Mouse (Mus musculus) embryonic facial prominence, embryonic 15.5 days (tissue): ENCODE results near the gene Prnd. TPM values are rescaled to one million over a fixed set of nuclear protein-coding genes. Genes with fewer than 3 reads are reported as not detected.

Source experiments
- ATAC-seq: fragments of 200-750 bp; cut with Nextera tagmentation; 2 replicates; pipeline ENCODE4 v1.8.0; 2017; ENCODE audit warnings: low read depth, moderate TSS enrichment; ENCODE audit not compliant: insufficient number of reproducible peaks, low FRiP score, low TSS enrichment
- H3K27ac ChIP-seq: fragments of 300-500 bp; sonication (generic); replicated peaks from 2 replicates; pipeline ENCODE4 v1.5.1; 2015; ENCODE audit warnings: mild to moderate bottlenecking, inconsistent platforms
- H3K27me3 ChIP-seq: fragments of 300-500 bp; sonication (generic); 2 replicates; pipeline ENCODE4 v1.6.1; 2015; ENCODE audit warnings: inconsistent platforms
- H3K36me3 ChIP-seq: fragments of 300-500 bp; sonication (generic); 2 replicates; pipeline ENCODE4 v1.6.1; 2015; ENCODE audit warnings: mild to moderate bottlenecking, inconsistent platforms
- H3K4me1 ChIP-seq: fragments of 300-500 bp; sonication (generic); 2 replicates; pipeline ENCODE4 v1.6.1; 2015; ENCODE audit warnings: inconsistent platforms
- H3K4me2 ChIP-seq: fragments of 300-500 bp; sonication (generic); replicated peaks from 2 replicates; pipeline ENCODE4 v1.6.1; 2015; ENCODE audit warnings: mild to moderate bottlenecking, inconsistent platforms
- H3K4me3 ChIP-seq: fragments of 300-500 bp; sonication (generic); replicated peaks from 2 replicates; pipeline ENCODE4 v1.5.1; 2015; ENCODE audit warnings: mild to moderate bottlenecking, inconsistent platforms
- H3K9ac ChIP-seq: fragments of 300-500 bp; sonication (generic); 2 replicates; pipeline ENCODE4 v1.6.1; 2015; ENCODE audit warnings: inconsistent platforms
- H3K9me3 ChIP-seq: fragments of 300-500 bp; sonication (generic); replicated peaks from 2 replicates; pipeline ENCODE4 v1.6.1; 2016; ENCODE audit warnings: inconsistent platforms
- WGBS: fragments of 180-500 bp; shearing (Covaris S2); methylation state at CpG from one replicate; pipeline ENCODE4 v1.1.7; 2015; 5-methylcytosine and 5-hydroxymethylcytosine counted together
- polyA plus RNA-seq: library from polyadenylated mRNA; unstranded; fragments of >200 nt; fragmentation: Nextera tagmentation; extraction: Ambion mirVana; gene quantifications from 2 replicates; pipeline ENCODE4 v1.2.1, GENCODE M21; 2015

Prnd gene
- polyA plus RNA-seq, 1 experiment from 2014 or later, result 48.0 TPM

GRCm38 (mm10) chr2:131941501-131941900, 9.2 kb upstream of the Prnd start:
- no peak overlapping the region for H3K9ac ChIP-seq
- no peaks in the 10 kb centered on the region for H3K9me3 ChIP-seq
- no peaks in the 10 kb centered on the region for H3K27me3 ChIP-seq
- H3K4me3 ChIP-seq, result no peak overlapping the region
- ATAC-seq, result no peak
- 80% methylated on average over 6 of the region's 6 CpGs for WGBS
- H3K4me2 ChIP-seq, result no peak overlapping the region
- H3K27ac ChIP-seq, result no peak overlapping the region
- no peaks in the 10 kb centered on the region for H3K4me1 ChIP-seq
- H3K36me3 ChIP-seq, result peaks cover 13% of the 10 kb centered on the region

- ATAC-seq, result no peak
- Histone ChIP-seq H3K9ac (no peak overlapping the region), H3K4me3 (no peak overlapping the region), H3K27me3 (no peaks in the 10 kb centered on the region), H3K4me2 (no peak overlapping the region), H3K9me3 (no peaks in the 10 kb centered on the region), H3K27ac (no peak overlapping the region), H3K36me3 (no peaks in the 10 kb centered on the region), H3K4me1 (0 out of 2 replicates have a peak, but pooled peaks cover 5% of the 10 kb centered on the region)
- 37% methylated on average over 1 of the region's 1 CpGs for WGBS
Observed at GRCm38 (mm10) chr2:131944370-131944769, 6.3 kb upstream of the Prnd start.

GRCm38 (mm10) chr2:131945225-131945624, 5.4 kb upstream of the Prnd start:
- Histone ChIP-seq H3K4me1 (peaks cover 8% of the 10 kb centered on the region; the same call in 1 of the 2 replicates), H3K36me3 (no peaks in the 10 kb centered on the region), H3K9ac (no peak overlapping the region), H3K9me3 (no peaks in the 10 kb centered on the region), H3K27ac (no peak overlapping the region), H3K4me2 (no peak overlapping the region), H3K4me3 (no peak overlapping the region), H3K27me3 (no peaks in the 10 kb centered on the region)
- ATAC-seq, result no peak
- WGBS, result 76% methylated on average over 8 of the region's 8 CpGs

- no peak overlapping the region for H3K9ac ChIP-seq
- no peak overlapping the region for H3K4me3 ChIP-seq
- 76% methylated on average over 6 of the region's 6 CpGs for WGBS
- peaks cover 14% of the 10 kb centered on the region for H3K4me1 ChIP-seq
- no peak overlapping the region for H3K4me2 ChIP-seq
- no peaks in the 10 kb centered on the region for H3K27me3 ChIP-seq
- H3K9me3 ChIP-seq, result no peaks in the 10 kb centered on the region
- H3K27ac ChIP-seq, result no peak overlapping the region
- ATAC-seq, result no peak
- no peaks in the 10 kb centered on the region for H3K36me3 ChIP-seq
Observed at GRCm38 (mm10) chr2:131945765-131946164, 4.9 kb upstream of the Prnd start.

GRCm38 (mm10) chr2:131946351-131946750, 4.3 kb upstream of the Prnd start:
- peaks cover 14% of the 10 kb centered on the region for H3K4me1 ChIP-seq
- no peak overlapping the region for H3K4me2 ChIP-seq
- ATAC-seq, result no peak
- no peak overlapping the region for H3K9ac ChIP-seq
- H3K27me3 ChIP-seq, result no peaks in the 10 kb centered on the region; the same call in 1 of the 2 replicates
- no peaks in the 10 kb centered on the region for H3K9me3 ChIP-seq
- WGBS, result 84% methylated on average over 16 of the region's 16 CpGs
- no peaks in the 10 kb centered on the region for H3K36me3 ChIP-seq
- H3K27ac ChIP-seq, result no peak overlapping the region
- H3K4me3 ChIP-seq, result no peak overlapping the region

GRCm38 (mm10) chr2:131948156-131948555, 2.5 kb upstream of the Prnd start:
- Histone ChIP-seq H3K27me3 (peaks cover 13% of the 10 kb centered on the region), H3K27ac (no peak overlapping the region), H3K36me3 (no peaks in the 10 kb centered on the region), H3K4me3 (no peak overlapping the region), H3K9ac (no peak overlapping the region), H3K9me3 (no peaks in the 10 kb centered on the region), H3K4me1 (peaks cover 18% of the 10 kb centered on the region), H3K4me2 (no peak overlapping the region)
- no peak for ATAC-seq
- 76% methylated on average over 3 of the region's 3 CpGs for WGBS

- peaks cover 22% of the 10 kb centered on the region for H3K27me3 ChIP-seq
- WGBS, result 53% methylated on average over 11 of the region's 11 CpGs
- peaks cover 21% of the 10 kb centered on the region for H3K4me1 ChIP-seq
- no peaks in the 10 kb centered on the region for H3K36me3 ChIP-seq
- no peak overlapping the region for H3K4me2 ChIP-seq
- no peak for ATAC-seq
- no peak overlapping the region for H3K4me3 ChIP-seq
- 0 out of 2 replicates have a peak overlapping the region, but pooled peaks have one; percentile 18 for H3K27ac ChIP-seq
- no peak overlapping the region for H3K9ac ChIP-seq
- no peaks in the 10 kb centered on the region for H3K9me3 ChIP-seq
Observed at GRCm38 (mm10) chr2:131948916-131949639, 1.6 kb upstream of the Prnd start.

- 38% methylated on average over 9 of the region's 9 CpGs for WGBS
- no peaks in the 10 kb centered on the region for H3K36me3 ChIP-seq
- H3K9ac ChIP-seq, result no peak overlapping the region
- H3K4me2 ChIP-seq, result no peak overlapping the region
- H3K9me3 ChIP-seq, result no peaks in the 10 kb centered on the region
- H3K4me3 ChIP-seq, result no peak overlapping the region
- no peak for ATAC-seq
- H3K27me3 ChIP-seq, result peaks cover 29% of the 10 kb centered on the region
- H3K27ac ChIP-seq, result no peak overlapping the region
- H3K4me1 ChIP-seq, result peaks cover 21% of the 10 kb centered on the region
Observed at GRCm38 (mm10) chr2:131949767-131950597, 679 bp upstream of the Prnd start.

- Histone ChIP-seq H3K36me3 (no peaks in the 10 kb centered on the region), H3K27ac (no peak overlapping the region), H3K9me3 (no peaks in the 10 kb centered on the region), H3K27me3 (peaks cover 33% of the 10 kb centered on the region), H3K4me2 (no peak overlapping the region), H3K9ac (no peak overlapping the region), H3K4me1 (peaks cover 27% of the 10 kb centered on the region), H3K4me3 (no peak overlapping the region)
- no peak for ATAC-seq
- 52% methylated on average over 2 of the region's 2 CpGs for whole genome bisulfite sequencing
Observed at GRCm38 (mm10) chr2:131952456-131952855, 1.8 kb downstream of the Prnd start.

- Histone ChIP-seq H3K9ac (no peak overlapping the region), H3K27ac (no peak overlapping the region), H3K36me3 (no peaks in the 10 kb centered on the region), H3K4me3 (peak overlapping the region; percentile 11; the same call in 1 of the 2 replicates), H3K27me3 (peaks cover 33% of the 10 kb centered on the region), H3K4me1 (peaks cover 27% of the 10 kb centered on the region), H3K9me3 (no peaks in the 10 kb centered on the region), H3K4me2 (peak overlapping the region; percentile 27)
- ATAC-seq, result no peak
- WGBS, result 18% methylated on average over 29 of the region's 29 CpGs
Observed at GRCm38 (mm10) chr2:131952961-131953538, 2.4 kb downstream of the Prnd start.

- Histone ChIP-seq H3K9ac (no peak overlapping the region), H3K27me3 (peaks cover 33% of the 10 kb centered on the region), H3K36me3 (no peaks in the 10 kb centered on the region), H3K4me3 (no peak overlapping the region), H3K4me1 (peaks cover 27% of the 10 kb centered on the region), H3K9me3 (no peaks in the 10 kb centered on the region), H3K27ac (no peak overlapping the region), H3K4me2 (no peak overlapping the region)
- no peak for ATAC-seq
- WGBS, result 86% methylated on average over 4 of the region's 4 CpGs
Observed at GRCm38 (mm10) chr2:131953711-131954110, 3.0 kb downstream of the Prnd start.
